Mouse (Mus musculus) R1 (cell line): ENCODE results near the gene Cd164l2.

Experiments
- DNase-seq: peaks from one replicate; pipeline ENCODE4 v3.0.0-alpha.2; 2018; ENCODE audit warnings: low read depth, low spot score

The Cd164l2 gene

DNA sequence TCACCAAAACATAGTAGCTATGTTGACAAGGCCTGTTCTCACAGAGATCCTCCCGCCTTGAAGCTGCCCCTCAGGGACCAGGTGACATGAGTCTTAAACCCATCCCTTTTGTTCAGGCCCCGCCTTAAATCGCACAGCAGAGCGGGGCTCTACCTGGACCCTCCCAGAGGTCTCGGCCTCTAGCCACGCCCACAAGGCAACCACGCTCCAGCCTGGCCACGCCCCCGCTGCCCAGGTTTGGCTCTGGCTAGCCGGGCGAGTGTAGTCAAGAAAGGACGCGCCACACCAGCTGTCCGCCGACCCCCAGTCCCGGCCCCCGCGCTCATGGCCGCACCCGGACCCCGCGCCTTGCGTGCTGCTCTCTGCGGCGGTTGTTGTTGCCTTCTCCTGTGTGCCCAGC is 8.7 kb downstream of the Cd164l2 start:
- peak; percentile 89 for DNase-seq

GRCm38 (mm10) chr4:133221701-133222100 is 9.8 kb downstream of the Cd164l2 start:
- DNase-seq, result no peak

DNA sequence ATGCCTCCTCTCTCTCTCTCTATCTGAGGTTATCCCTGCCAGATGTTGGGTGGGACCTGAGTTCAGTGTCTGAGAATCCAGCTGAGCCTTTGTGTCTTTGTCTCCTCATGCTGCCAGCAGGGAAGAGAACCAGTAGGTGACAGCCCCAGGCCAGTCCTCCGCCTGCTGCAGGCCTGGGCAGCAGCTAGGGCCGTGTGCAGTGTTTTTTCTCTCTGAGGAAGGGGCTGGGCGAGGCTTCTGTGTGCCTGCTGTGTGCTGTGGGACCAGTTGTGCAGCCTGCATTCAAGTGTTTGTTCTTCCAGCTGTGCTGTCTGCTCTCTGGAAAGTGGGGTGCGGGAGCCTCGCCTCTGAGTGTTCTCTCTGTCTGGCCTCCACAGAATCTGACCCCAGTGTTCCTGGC is 11.9 kb downstream of the Cd164l2 start:
- no peak for DNase-seq

DNA sequence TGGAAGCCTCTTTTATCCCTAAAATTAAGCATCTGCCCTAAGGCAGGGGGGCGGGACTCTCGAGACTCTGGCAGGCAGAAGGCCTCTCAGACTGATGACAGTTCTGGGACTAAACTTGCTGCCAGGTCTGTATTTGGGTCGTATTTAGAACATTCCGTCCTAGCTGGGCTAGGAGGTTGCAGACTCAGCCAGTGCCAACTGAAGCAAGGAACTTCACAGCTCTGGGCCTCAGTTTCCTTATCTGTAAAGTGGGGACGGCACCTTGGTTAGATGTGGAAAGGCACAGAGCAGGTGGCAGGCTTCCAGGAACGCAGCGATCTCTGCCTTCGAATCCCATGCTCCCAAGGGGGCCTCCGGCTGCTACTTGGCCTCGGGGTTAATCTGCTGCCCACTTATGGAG is 14.1 kb downstream of the Cd164l2 start:
- no peak for DNase-seq

DNA sequence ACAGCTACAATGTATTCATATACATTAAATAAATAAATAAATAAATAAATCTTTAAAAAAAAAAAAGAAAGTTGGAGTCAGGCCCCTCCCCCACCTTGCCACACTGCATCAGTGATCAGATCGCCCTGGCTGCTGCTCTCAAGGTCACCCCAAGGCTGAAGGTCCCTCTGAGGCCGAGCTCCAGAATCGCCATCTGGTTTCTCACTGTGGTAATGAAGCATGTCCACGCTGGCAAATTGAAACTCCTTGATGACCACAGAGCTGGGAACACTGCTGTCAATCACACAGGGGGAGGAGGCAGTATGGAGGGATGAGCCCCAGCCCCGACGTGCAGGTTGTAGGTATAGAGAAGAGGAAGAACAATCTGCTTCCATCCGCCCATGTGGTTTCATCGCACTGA is 15.7 kb downstream of the Cd164l2 start:
- DNase-seq, result peak; percentile 30

GRCm38 (mm10) chr4:133229582-133229981 is 17.7 kb downstream of the Cd164l2 start:
- DNase-seq, result no peak

GRCm38 (mm10) chr4:133233285-133233976 is 21.5 kb downstream of the Cd164l2 start:
- DNase-seq, result peak; percentile 85

DNA sequence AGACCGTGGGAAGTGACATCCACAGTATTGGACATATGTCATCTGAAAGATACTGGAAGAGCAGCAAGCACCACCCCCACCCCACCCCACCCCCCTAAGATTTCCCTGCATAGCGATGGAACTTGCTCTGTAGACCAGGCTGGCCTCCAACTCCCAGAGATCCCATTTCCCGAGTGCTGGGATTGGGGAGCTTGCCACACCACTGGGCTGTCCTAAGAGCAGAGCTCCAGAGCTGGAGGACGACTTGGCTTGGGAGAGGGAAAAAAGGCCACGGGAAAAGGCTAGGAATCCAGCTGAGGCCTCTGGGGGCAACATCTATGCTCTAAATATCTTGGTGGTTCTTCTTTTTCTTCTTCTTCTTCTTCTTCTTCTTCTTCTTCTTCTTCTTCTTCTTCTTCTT is 22.8 kb downstream of the Cd164l2 start:
- DNase-seq, result no peak

GRCm38 (mm10) chr4:133235415-133235814 is 23.5 kb downstream of the Cd164l2 start:
- no peak for DNase-seq

DNA sequence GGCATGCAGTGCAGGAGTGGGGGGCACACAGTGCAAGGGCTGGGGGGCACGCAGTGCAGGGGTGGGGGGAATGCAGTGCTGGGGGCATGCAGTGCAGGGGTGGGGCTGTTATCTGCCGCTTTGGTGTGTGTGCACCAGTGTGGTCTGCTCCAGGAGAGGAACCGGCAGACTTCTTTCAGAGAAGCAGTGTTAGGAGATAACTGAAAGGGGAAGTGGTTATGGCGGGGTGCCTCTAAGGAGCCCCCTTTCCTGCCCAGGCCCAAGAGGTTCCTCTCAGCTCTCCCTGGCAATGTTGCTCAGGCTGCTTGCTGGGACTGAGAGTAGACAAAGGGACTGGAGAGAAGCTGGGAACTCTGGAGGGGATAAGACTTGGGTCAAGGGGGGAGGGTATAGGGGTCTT is 26.0 kb downstream of the Cd164l2 start:
- DNase-seq, result no peak

- DNase-seq, result peak; percentile 62
Measured at GRCm38 (mm10) chr4:133240490-133240921, 28.6 kb downstream of the Cd164l2 start, which contains the start of gene Map3k6. TSS of gene Map3k6 (plus strand) at chr4:133240818.

GRCm38 (mm10) chr4:133240934-133241908 is 29.3 kb downstream of the Cd164l2 start:
- DNase-seq, result peak; percentile 89

DNA sequence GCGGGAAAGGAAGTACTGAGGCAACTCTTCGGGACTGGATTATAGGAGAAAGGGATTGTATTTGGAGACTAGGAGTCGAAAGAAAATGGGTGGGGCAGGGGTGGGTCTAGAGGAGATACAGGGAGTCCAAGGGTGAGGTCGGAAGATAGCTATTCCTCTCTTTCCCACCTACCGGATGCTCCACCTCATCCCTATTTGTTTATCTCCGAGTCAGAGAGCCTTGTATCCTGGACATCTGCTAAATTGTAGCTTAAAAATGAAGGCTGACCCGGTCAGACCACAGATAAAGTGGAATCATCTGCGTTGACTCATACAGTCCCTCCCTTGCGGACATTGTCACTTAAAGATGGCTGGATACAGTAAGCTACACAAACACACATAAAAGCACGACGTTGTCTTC is 30.0 kb downstream of the Cd164l2 start:
- DNase-seq, result no peak

DNA sequence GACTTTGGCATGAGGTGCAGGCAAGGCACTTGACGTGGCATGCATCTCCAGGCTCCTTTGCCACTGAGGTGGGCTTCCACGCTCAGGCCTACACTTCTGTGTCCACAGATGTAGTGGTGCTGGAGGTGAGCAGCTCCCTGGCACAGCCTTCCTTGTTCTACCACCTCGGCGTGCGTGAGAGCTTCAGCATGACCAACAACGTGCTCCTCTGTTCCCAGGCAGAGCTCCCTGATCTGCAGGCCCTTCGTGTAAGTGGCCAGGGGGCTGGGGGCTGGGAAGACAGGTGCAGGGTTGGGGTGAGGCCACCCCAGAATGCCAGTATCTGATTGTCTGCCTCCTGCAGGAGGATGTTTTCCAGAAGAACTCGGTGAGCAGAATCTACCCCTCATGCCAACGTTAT is 30.8 kb downstream of the Cd164l2 start:
- no peak for DNase-seq

DNA sequence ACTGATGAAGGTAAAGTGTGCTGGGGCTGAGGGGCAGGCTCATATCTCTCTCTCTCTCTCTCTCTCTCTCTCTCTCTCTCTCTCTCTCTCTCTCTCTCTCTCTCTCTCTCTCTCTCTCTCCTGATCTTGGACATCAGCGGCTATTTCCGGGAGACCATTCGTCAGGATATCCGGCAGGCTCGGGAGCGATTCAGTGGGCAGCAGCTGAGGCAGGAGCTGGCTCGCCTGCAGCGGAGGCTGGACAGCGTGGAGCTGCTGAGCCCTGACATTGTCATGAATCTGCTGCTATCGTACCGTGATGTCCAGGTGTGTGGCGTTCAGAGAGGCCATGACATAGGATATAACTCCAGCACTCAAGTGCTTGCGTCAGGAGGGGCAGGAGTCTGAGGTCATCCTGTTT is 31.6 kb downstream of the Cd164l2 start:
- DNase-seq, result no peak

DNA sequence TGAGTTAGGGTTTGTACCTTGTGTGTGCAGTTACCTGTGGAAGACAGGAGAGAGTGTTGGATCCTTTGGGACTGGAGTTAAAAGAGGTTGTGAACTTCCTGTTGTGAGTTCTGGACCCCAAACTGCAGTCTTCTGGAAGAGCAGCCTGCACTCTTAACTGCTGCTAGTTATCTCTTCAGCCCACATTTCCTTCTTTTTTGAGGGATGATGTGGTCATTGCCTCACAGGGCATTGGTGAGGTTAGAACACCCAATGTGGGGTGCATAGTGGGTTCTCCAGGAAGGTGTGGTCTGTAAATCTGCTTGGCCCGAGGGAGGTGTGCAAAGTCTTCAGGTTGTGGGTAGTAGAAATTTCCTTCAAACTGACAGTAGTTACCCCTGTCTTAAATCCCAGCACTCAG is 32.4 kb downstream of the Cd164l2 start:
- DNase-seq, result no peak

GRCm38 (mm10) chr4:133247072-133247471 is 35.1 kb downstream of the Cd164l2 start:
- DNase-seq, result no peak

- no peak for DNase-seq
Measured at GRCm38 (mm10) chr4:133247806-133248449, 36.0 kb downstream of the Cd164l2 start.

DNA sequence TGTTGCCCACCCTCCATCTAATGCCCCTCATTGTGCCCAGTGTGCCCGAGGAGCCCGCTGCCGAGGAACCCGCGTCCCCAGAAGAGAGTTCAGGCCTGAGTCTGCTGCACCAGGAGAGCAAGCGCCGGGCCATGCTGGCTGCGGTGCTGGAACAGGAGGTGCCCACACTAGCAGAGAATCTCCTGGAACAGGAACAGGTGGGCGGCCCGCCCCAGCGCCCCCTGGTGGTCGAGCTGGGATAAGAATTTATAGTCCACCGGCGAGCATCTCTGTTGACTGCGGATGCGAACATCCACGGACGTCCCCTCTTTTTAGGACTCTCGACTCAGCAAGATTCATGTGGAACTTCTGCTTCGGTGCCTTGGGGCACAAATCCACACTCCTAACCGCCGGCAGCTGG is 38.7 kb downstream of the Cd164l2 start:
- DNase-seq, result peak; percentile 82

DNA sequence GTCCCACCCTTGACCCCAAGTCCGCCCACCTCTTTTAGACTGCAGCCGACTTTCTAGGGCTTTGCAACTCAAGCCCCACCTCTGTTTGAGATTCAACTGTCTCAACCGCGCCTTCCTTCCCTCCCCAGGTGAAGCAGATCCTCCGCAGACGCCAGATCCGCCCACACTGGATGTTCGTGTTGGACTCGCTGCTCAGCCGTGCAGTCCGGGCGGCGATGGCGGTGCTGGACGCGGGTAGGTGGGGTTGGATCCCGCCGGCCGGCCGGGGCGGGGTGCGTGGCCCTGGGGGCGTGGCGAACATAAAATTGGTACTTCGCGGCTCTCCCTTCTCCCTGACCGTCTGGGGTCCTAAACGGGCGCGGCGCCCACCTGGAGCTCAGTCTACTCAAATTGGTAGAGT is 39.3 kb downstream of the Cd164l2 start:
- peak; percentile 52 for DNase-seq

GRCm38 (mm10) chr4:133252089-133252488 is 40.2 kb downstream of the Cd164l2 start:
- peak; percentile 25 for DNase-seq

DNA sequence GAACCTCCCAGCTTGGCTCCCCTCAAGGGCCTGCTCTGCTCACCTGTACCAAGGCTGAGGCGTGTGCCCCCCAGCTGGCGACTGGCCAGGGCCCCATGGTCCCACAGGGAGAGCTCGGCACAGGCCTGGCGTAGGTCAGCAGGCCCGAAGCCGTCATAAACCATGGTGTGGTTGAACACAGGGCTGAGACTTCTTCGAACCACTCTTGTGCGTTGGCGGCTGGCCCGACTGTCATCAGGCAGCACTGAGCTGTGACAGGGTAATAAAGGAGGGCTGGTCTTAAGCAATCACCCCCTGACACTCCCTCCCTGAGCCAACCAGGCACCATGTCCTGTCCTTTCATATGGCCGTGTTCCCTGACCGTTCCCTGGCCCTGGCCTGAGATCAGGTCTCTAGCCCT is 41.5 kb downstream of the Cd164l2 start:
- DNase-seq, result no peak
